Mouse (Mus musculus): ENCODE results near the gene Bsph1.
A peak's percentile ranks its signal among the peaks of the same experiment; 100 is the strongest.
"Not testable (repeated sequence)": the region's sequence is repeated elsewhere in the genome, so short reads cannot be mapped to it uniquely, and the experiment has no call there.

Gene Bsph1

DNA sequence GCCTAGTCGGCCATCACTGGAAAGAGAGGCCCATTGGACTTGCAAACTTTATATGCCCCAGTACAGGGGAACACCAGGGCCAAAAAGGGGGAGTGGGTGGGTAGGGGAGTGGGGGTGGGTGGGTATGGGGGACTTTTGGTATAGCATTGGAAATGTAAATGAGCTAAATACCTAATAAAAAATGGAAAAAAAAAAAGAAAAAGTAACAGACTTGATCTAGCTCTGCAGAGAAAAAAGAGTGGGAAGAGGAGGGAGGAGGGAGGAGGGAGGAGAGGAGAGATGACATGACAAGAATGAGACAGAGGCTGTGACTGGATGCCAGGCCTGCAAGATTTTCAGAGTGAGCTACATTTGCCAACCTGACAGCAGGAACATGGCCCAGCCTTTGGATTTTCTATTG lies at the start of gene Bsph1:
Gene Bsph1, plus strand, starts transcription at position 301 of the 400 bp plus-strand sequence.
- not testable (repeated sequence) for DNase-seq

DNA sequence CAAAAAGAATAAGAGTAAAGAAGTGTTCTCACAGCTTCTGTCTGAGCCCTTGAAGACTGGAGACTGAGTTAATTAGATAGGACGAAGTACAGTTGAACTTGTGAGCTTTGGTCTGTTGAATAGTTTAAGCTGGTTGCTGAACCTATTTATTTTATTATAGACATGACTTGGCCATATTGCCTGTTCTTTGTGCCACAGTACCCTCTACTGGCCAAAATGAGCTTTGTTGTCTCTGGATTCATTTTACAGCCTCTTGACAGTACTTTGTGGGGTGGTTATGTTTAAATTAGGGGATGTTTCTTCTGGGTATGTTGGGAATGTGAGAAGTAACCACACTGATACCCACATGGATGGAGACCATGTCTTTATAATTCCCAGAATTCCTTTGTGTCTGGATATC lies 60.9 kb downstream of the Bsph1 start:
- peak; percentile 1 for DNase-seq
